Mouse (Mus musculus): ENCODE results near the gene Kcne4.

The Kcne4 gene

DNA sequence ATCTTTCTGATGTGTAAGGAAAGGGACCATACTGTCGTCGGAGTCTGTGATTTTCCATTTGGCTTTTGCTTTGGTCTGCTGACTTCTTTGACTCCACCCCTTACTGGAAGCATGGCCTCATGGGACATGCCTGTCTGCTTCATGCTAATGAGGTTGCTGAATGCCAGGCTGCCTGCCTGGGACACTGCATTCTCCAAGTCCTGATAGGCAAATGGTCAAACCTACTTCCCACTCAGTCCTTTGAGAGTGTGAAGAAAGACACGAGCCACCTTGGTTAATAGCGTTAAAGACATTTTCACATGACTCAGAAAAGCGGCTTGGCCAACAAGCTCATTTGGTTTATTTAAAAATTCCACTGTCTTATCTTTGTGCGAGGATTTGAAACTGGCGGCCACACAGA lies 43.5 kb downstream of the Kcne4 start:
- no peak for DNase-seq (ENCODE audit: low read depth, low spot score)

DNA sequence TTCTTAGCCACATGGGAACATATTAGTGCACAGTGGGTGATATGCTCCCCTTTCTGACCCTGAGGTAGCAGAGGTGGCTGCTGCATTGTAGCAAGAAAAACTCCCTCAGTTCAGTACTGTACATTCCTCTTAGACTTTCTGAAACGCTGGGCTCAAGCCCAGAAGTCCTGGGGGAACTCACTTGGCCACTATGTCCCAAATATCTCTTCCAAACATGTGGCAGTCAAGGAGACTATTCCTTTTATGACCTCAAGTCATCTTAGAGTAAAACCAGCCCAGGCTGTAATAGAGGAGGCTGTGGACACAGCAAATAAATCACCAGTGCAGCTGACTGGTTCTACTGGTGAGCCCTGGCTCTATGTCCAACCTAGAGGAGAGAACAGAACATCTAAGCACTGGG lies 45.7 kb downstream of the Kcne4 start:
- DNase-seq (ENCODE audit: low read depth, low spot score), result no peak

DNA sequence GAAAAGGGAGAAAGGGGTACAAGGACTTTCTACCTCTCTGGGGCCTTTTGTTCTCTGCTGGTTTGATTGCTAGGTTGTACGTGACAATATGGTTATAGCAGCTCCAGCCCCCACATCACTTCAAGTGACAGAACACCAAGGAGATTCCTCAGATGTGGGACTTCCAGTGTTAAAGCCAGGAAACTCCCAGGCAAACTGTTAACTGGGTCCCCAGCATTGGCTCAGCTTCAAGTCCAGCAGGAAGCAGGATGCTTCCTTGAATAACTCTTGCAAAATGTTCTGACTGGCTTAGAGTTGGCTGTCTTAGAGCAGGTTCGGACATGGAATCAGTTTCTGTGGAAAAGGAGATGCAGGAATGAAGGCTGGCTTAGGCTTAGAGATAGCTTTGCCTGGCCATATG lies 47.3 kb downstream of the Kcne4 start:
- DNase-seq (ENCODE audit: low read depth, low spot score), result no peak

DNA sequence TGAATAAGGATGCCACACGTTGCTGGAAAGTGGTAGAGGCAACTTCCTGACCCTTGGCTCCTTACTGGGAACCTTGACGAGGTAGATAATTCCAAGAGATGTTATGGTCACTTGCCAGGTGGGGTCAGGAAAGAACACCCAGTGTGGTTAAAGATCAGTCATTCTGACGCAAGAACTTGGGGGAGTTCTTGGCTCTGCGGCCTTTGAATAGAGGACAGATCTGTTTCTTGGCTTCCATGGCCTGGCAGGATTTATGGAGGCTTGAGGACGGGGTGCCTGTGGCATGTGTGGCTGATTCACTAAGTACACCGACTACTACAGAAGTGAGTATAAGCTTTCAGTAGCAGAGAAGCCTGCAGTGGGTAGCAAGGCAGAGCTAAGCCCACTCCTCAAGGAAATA lies 47.8 kb downstream of the Kcne4 start:
- DNase-seq (ENCODE audit: low read depth, low spot score), result no peak

DNA sequence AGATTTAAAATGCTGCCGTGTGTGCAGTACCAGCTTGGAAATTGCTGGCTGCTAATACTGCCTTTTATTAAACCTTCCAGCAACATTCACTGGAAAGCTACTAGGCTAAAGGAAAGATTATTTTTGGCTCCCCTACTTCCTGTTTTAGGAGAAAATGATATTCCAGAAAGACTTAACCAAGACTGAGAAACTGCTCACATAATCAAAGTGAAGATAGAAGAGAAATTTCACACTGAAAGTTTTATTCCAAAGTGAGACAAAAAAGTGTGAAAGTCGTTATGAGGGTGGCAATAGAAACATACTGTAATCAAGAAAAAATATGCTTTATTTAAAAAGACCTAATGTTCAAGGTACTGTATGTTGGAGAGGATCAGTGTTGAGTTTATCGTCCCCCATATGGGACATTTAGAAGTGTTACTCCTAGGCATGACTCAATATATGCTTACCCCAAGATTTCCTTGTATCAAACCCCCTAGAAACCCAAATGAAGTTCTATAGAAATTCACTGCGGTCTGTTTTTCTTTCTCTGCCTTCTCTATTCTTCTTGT lies 48.3 kb downstream of the Kcne4 start:
- no peak for DNase-seq (ENCODE audit: low read depth, low spot score)

DNA sequence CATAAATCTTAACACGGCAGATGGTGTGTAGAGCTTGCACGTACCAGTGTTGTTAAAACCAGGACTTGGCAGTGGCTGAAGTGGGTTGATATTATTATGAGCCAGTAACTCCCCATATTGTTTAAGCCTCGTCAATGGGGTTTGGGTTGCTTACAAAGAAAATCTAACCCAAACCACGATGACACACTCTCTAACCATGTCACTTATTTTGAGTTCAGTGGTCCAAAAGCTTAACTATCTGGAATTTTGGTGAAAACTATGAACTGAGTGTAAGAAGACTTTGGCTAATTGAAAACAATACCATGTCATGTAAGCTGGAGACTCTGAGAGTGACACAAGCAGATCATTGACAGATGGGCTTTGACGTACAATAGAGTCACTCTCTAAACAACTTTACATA lies 49.4 kb downstream of the Kcne4 start:
- DNase-seq (ENCODE audit: low read depth, low spot score), result no peak

DNA sequence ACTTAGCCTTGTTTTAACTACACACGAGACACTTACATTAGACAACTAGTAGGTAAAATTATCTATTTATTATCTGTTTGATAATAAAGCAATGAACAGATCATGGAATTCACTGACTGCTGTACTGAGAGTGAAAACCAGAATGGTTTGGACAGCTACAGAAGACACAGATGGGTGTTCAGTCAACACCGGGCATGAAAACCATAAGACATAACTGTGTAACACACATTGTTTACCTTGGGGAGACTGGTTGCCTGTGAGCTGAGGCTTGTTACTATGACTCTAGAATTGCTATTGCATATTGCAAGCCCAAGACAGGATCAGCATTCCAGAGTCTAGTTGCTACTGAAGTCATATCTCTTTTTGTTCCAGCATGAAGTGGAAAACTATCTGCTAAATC lies 49.9 kb downstream of the Kcne4 start:
- no peak for DNase-seq (ENCODE audit: low read depth, low spot score)
